Mouse (Mus musculus) limb, embryonic 15.5 days (tissue): ENCODE results near the gene Pagr1a. TPM values are rescaled to one million over a fixed set of nuclear protein-coding genes. Genes with fewer than 3 reads are reported as not detected.

Experiments
- ATAC-seq: fragments of 200-750 bp; cut with Nextera tagmentation; 2 replicates; pipeline ENCODE4 v1.8.0; 2017; ENCODE audit warnings: low read depth, moderate TSS enrichment; ENCODE audit not compliant: insufficient number of reproducible peaks, low FRiP score, low TSS enrichment
- H3K27ac ChIP-seq: fragments of 300-500 bp; sonication (generic); 2 replicates; pipeline ENCODE4 v1.5.1; 2015; ENCODE audit warnings: moderate library complexity, mild to moderate bottlenecking, inconsistent platforms
- H3K27me3 ChIP-seq: fragments of 300-500 bp; sonication (generic); 2 replicates; pipeline ENCODE4 v1.6.1; 2015; ENCODE audit warnings: inconsistent platforms
- H3K36me3 ChIP-seq: fragments of 300-500 bp; sonication (generic); 2 replicates; pipeline ENCODE4 v1.6.1; 2015; ENCODE audit warnings: inconsistent platforms
- H3K4me1 ChIP-seq: fragments of 300-500 bp; sonication (generic); 2 replicates; pipeline ENCODE4 v1.6.1; 2015; ENCODE audit warnings: inconsistent platforms
- H3K4me2 ChIP-seq: fragments of 300-500 bp; sonication (generic); 2 replicates; pipeline ENCODE4 v1.6.1; 2015; ENCODE audit warnings: mild to moderate bottlenecking, inconsistent platforms
- H3K4me3 ChIP-seq: fragments of 300-500 bp; sonication (generic); 2 replicates; pipeline ENCODE4 v1.5.1; 2015; ENCODE audit warnings: mild to moderate bottlenecking, inconsistent platforms
- H3K9ac ChIP-seq: fragments of 300-500 bp; sonication (generic); 2 replicates; pipeline ENCODE4 v1.6.1; 2015; ENCODE audit warnings: inconsistent platforms
- H3K9me3 ChIP-seq: fragments of 300-500 bp; sonication (generic); 2 replicates; pipeline ENCODE4 v1.6.1; 2016; ENCODE audit warnings: inconsistent platforms
- WGBS: fragments of 180-500 bp; shearing (Covaris S2); methylation state at CpG from one replicate; pipeline ENCODE4 v1.1.7; 2015; 5-methylcytosine and 5-hydroxymethylcytosine counted together
- polyA plus RNA-seq: library from polyadenylated mRNA; unstranded; fragments of >200 nt; fragmentation: Nextera tagmentation; extraction: Ambion mirVana; gene quantifications from 2 replicates; pipeline ENCODE4 v1.2.1, GENCODE M21; 2015

Gene Pagr1a
- polyA plus RNA-seq, 1 experiment from 2014 or later = 46.7 TPM

GRCm38 (mm10) chr7:127026161-127026600 lies 9.0 kb upstream of the Pagr1a start:
- H3K4me2 ChIP-seq = peak overlapping the region; percentile 82
- H3K4me3 ChIP-seq = peak overlapping the region; percentile 88
- H3K27ac ChIP-seq = peak overlapping the region; percentile 98
- peak overlapping the region; percentile 97 for H3K9ac ChIP-seq
- peaks cover 49% of the 10 kb centered on the region for H3K36me3 ChIP-seq
- under 1% methylated on average over 44 of the region's 48 CpGs for WGBS
- no peaks in the 10 kb centered on the region for H3K9me3 ChIP-seq
- H3K4me1 ChIP-seq = peaks cover 44% of the 10 kb centered on the region
- ATAC-seq = peak; percentile 27
- no peaks in the 10 kb centered on the region for H3K27me3 ChIP-seq

- H3K4me3 ChIP-seq = peak overlapping the region; percentile 88
- peaks cover 48% of the 10 kb centered on the region for H3K4me1 ChIP-seq
- WGBS = under 1% methylated on average over 63 of the region's 65 CpGs
- no peaks in the 10 kb centered on the region for H3K9me3 ChIP-seq
- H3K9ac ChIP-seq = peak overlapping the region; percentile 97
- peak overlapping the region; percentile 82 for H3K4me2 ChIP-seq
- peaks cover 44% of the 10 kb centered on the region for H3K36me3 ChIP-seq
- H3K27ac ChIP-seq = peak overlapping the region; percentile 98
- no peaks in the 10 kb centered on the region for H3K27me3 ChIP-seq
- no peak for ATAC-seq
Measured at GRCm38 (mm10) chr7:127025556-127026160, 8.5 kb upstream of the Pagr1a start.

- Histone ChIP-seq H3K27ac (peak overlapping the region; percentile 98), H3K4me1 (peaks cover 55% of the 10 kb centered on the region)
- whole genome bisulfite sequencing = 1% methylated on average over 30 of the region's 30 CpGs
Measured at GRCm38 (mm10) chr7:127024755-127025555, 7.8 kb upstream of the Pagr1a start.

GRCm38 (mm10) chr7:127023896-127024690 lies 6.9 kb upstream of the Pagr1a start:
- Histone ChIP-seq H3K4me1 (peaks cover 64% of the 10 kb centered on the region), H3K4me2 (peak overlapping the region; percentile 82), H3K4me3 (peak overlapping the region; percentile 88), H3K9ac (peak overlapping the region; percentile 97; the same call in 1 of the 2 replicates), H3K36me3 (peaks cover 30% of the 10 kb centered on the region), H3K27ac (peak overlapping the region; percentile 98; the same call in 1 of the 2 replicates), H3K27me3 (no peaks in the 10 kb centered on the region), H3K9me3 (no peaks in the 10 kb centered on the region)
- WGBS = 19% methylated on average over 19 of the region's 19 CpGs
- ATAC-seq = no peak

More at GRCm38 (mm10) chr7:127024755-127025555, 7.8 kb upstream of the Pagr1a start:
- no peaks in the 10 kb centered on the region for H3K27me3 ChIP-seq
- peaks cover 37% of the 10 kb centered on the region for H3K36me3 ChIP-seq
- peak overlapping the region; percentile 82 for H3K4me2 ChIP-seq
- peak overlapping the region; percentile 97 for H3K9ac ChIP-seq
- ATAC-seq = 0 out of 2 replicates have a peak, but pooled peaks have one; percentile 2
- no peaks in the 10 kb centered on the region for H3K9me3 ChIP-seq
- H3K4me3 ChIP-seq = peak overlapping the region; percentile 88

GRCm38 (mm10) chr7:127023272-127023691 lies 6.1 kb upstream of the Pagr1a start:
- H3K4me1 ChIP-seq = peaks cover 72% of the 10 kb centered on the region
- 67% methylated on average over 13 of the region's 13 CpGs for WGBS
- no peak for ATAC-seq
- no peaks in the 10 kb centered on the region for H3K27me3 ChIP-seq
- no peaks in the 10 kb centered on the region for H3K9me3 ChIP-seq
- peaks cover 28% of the 10 kb centered on the region for H3K36me3 ChIP-seq
- peak overlapping the region; percentile 97; the same call in 1 of the 2 replicates for H3K9ac ChIP-seq
- H3K27ac ChIP-seq = peak overlapping the region; percentile 89
- peak overlapping the region; percentile 88 for H3K4me3 ChIP-seq
- peak overlapping the region; percentile 82 for H3K4me2 ChIP-seq

- no peak for ATAC-seq
- Histone ChIP-seq H3K9me3 (no peaks in the 10 kb centered on the region), H3K27me3 (no peaks in the 10 kb centered on the region), H3K36me3 (peaks cover 28% of the 10 kb centered on the region), H3K4me2 (peak overlapping the region; percentile 82), H3K4me3 (peak overlapping the region; percentile 88; the same call in 1 of the 2 replicates), H3K4me1 (peaks cover 72% of the 10 kb centered on the region), H3K9ac (no peak overlapping the region; the same call in 1 of the 2 replicates), H3K27ac (peak overlapping the region; percentile 89)
- WGBS = 80% methylated on average over 7 of the region's 7 CpGs
Measured at GRCm38 (mm10) chr7:127022528-127023271, 5.5 kb upstream of the Pagr1a start.

GRCm38 (mm10) chr7:127021563-127022527 lies 4.7 kb upstream of the Pagr1a start:
- no peaks in the 10 kb centered on the region for H3K27me3 ChIP-seq
- 46% methylated on average over 5 of the region's 5 CpGs for WGBS
- ATAC-seq = no peak
- peak overlapping the region; percentile 88 for H3K4me3 ChIP-seq
- H3K4me2 ChIP-seq = peak overlapping the region; percentile 85
- peaks cover 28% of the 10 kb centered on the region for H3K36me3 ChIP-seq
- peak overlapping the region; percentile 89 for H3K27ac ChIP-seq
- no peaks in the 10 kb centered on the region for H3K9me3 ChIP-seq
- H3K9ac ChIP-seq = peak overlapping the region; percentile 64
- H3K4me1 ChIP-seq = peaks cover 73% of the 10 kb centered on the region

GRCm38 (mm10) chr7:127020901-127021562 lies 3.9 kb upstream of the Pagr1a start, which contains the start of the genes Gm42742 and Prrt2:
Gm42742 (minus strand) TSS chr7:127021097.
Prrt2 (minus strand) TSS chr7:127021211.
- H3K4me1 ChIP-seq = peaks cover 79% of the 10 kb centered on the region
- H3K4me2 ChIP-seq = peak within 1 kb of the TSS; percentile 85
- no peaks in the 10 kb centered on the region for H3K9me3 ChIP-seq
- peak within 1 kb of the TSS; percentile 89 for H3K27ac ChIP-seq
- H3K27me3 ChIP-seq = no peaks in the 10 kb centered on the region
- peak; percentile 36; the same call in 1 of the 2 replicates for ATAC-seq
- peak within 1 kb of the TSS; percentile 64 for H3K9ac ChIP-seq
- WGBS = 1% methylated on average over 23 of the region's 37 CpGs
- peak within 1 kb of the TSS; percentile 63 for H3K4me3 ChIP-seq
- H3K36me3 ChIP-seq = peaks cover 28% of the 10 kb centered on the region

- Histone ChIP-seq H3K9me3 (no peaks in the 10 kb centered on the region), H3K36me3 (peaks cover 30% of the 10 kb centered on the region), H3K4me1 (peaks cover 84% of the 10 kb centered on the region), H3K27me3 (no peaks in the 10 kb centered on the region), H3K4me2 (peak overlapping the region; percentile 85), H3K4me3 (peak overlapping the region; percentile 63), H3K9ac (peak overlapping the region; percentile 64), H3K27ac (peak overlapping the region; percentile 89)
- ATAC-seq = no peak
- 34% methylated on average over 5 of the region's 5 CpGs for WGBS
Measured at GRCm38 (mm10) chr7:127020491-127020890, 3.3 kb upstream of the Pagr1a start.
